Mouse (Mus musculus) kidney, adult 2 months (tissue): ENCODE results near the gene Spen. TPM values are rescaled to one million over a fixed set of nuclear protein-coding genes. Genes with fewer than 3 reads are reported as not detected.

Experiments
- DNase-seq: peaks from one replicate; pipeline ENCODE4 v3.0.0; 2021
- H3K27ac ChIP-seq: fragments of 200-500 bp; 2 replicates; pipeline ENCODE4 v1.5.1; 2012; ENCODE audit warnings: low read depth, low read length, control low read depth, inconsistent platforms; ENCODE audit not compliant: insufficient read depth
- H3K27me3 ChIP-seq: fragments of 200-500 bp; replicated peaks from 2 replicates; pipeline ENCODE4 v1.6.1; 2012; ENCODE audit warnings: mild to moderate bottlenecking, moderate library complexity, low read length, inconsistent platforms; ENCODE audit not compliant: control insufficient read depth, insufficient read depth
- H3K36me3 ChIP-seq: fragments of 200-500 bp; 2 replicates; pipeline ENCODE4 v1.6.1; 2012; ENCODE audit warnings: mild to moderate bottlenecking, moderate library complexity, low read length, inconsistent platforms; ENCODE audit not compliant: control insufficient read depth, insufficient read depth
- H3K4me1 ChIP-seq: fragments of 200-500 bp; 2 replicates; pipeline ENCODE4 v1.6.1; 2011; ENCODE audit warnings: low read length; ENCODE audit not compliant: control insufficient read depth, insufficient read depth
- H3K4me3 ChIP-seq: fragments of 200-500 bp; 2 replicates; pipeline ENCODE4 v1.5.1; 2011; ENCODE audit warnings: mild to moderate bottlenecking, low read depth, low read length, control low read depth; ENCODE audit not compliant: insufficient read depth
- CTCF ChIP-seq: fragments of 200-500 bp; conservative IDR thresholded peaks from 2 replicates; pipeline ENCODE4 v1.5.1; 2011; ENCODE audit warnings: low read depth, mild to moderate bottlenecking, control low read depth, low read length, moderate library complexity, mixed read lengths; ENCODE audit not compliant: insufficient read depth, insufficient read length
- POLR2A ChIP-seq: fragments of 200-500 bp; IDR thresholded peaks from one replicate; pipeline ENCODE4 v1.6.1; 2011; ENCODE audit warnings: low read depth, low read length, control low read depth
- WGBS: fragments of 180-500 bp; shearing (Covaris S2); methylation state at CpG from one replicate; pipeline ENCODE4 v1.1.7; 2018; 5-methylcytosine and 5-hydroxymethylcytosine counted together
- polyA plus RNA-seq: library from polyadenylated mRNA; depleted of rRNA; stranded (reverse); fragments of >200 nt; gene quantifications from 2 replicates; pipeline ENCODE4 v1.2.3, GENCODE M21; 2012

Gene Spen
- polyA plus RNA-seq, 1 experiment: 19.6 TPM

GRCm38 (mm10) chr4:141506893-141507292 lies 31.5 kb downstream of the Spen start:
- Histone ChIP-seq H3K4me1 (peaks cover 20% of the 10 kb centered on the region), H3K27me3 (no peaks in the 10 kb centered on the region), H3K4me3 (no peak overlapping the region), H3K27ac (peak overlapping the region; percentile 83), H3K36me3 (no peaks in the 10 kb centered on the region)
- no peak for TF ChIP-seq POLR2A
- peak; percentile 61 for TF ChIP-seq CTCF
- 39% methylated on average over 10 of the region's 10 CpGs for WGBS
- DNase-seq: peak; percentile 55

- 1% methylated on average over 10 of the region's 10 CpGs for WGBS
- H3K27ac ChIP-seq: peak overlapping the region; percentile 83
Measured at GRCm38 (mm10) chr4:141506352-141506751, 32.0 kb downstream of the Spen start.

DNA sequence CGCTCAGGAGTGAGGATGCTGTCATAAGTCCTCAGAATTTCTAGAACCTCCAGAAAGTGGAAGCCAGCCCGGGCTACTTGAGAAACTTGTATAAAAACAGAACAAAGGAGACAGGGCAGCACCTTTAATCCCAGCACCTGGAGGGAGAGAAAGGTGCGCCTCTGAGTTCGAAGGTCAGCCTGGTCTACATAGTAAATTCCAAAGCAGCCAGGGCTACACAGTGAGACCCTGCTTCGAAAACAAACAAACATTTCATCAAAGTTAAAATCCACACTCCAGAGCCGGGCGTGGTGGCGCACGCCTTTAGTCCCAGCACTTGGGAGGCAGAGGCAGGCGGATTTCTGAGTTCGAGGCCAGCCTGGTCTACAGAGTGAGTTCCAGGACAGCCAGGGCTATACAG lies 32.6 kb downstream of the Spen start:
- DNase-seq: no peak
- Histone ChIP-seq H3K27me3 (no peaks in the 10 kb centered on the region), H3K4me1 (peaks cover 24% of the 10 kb centered on the region), H3K36me3 (no peaks in the 10 kb centered on the region), H3K4me3 (no peak overlapping the region), H3K27ac (no peak overlapping the region; the same call in 1 of the 2 replicates)
- WGBS: 72% methylated on average over 11 of the region's 11 CpGs
- TF ChIP-seq POLR2A: no peak
- TF ChIP-seq CTCF: no peak

More at GRCm38 (mm10) chr4:141506352-141506751, 32.0 kb downstream of the Spen start:
- Histone ChIP-seq H3K27me3 (no peaks in the 10 kb centered on the region), H3K4me3 (no peak overlapping the region), H3K4me1 (peaks cover 20% of the 10 kb centered on the region), H3K36me3 (no peaks in the 10 kb centered on the region)
- DNase-seq: peak; percentile 98
- TF ChIP-seq POLR2A (no peak), CTCF (no peak; the same call in 1 of the 2 replicates)

GRCm38 (mm10) chr4:141504471-141504870 lies 33.9 kb downstream of the Spen start:
- Histone ChIP-seq H3K27ac (no peak overlapping the region), H3K27me3 (no peaks in the 10 kb centered on the region), H3K4me1 (peaks cover 28% of the 10 kb centered on the region), H3K36me3 (no peaks in the 10 kb centered on the region), H3K4me3 (no peak overlapping the region)
- DNase-seq: no peak
- TF ChIP-seq CTCF: no peak
- WGBS: 92% methylated on average over 4 of the region's 4 CpGs

DNA sequence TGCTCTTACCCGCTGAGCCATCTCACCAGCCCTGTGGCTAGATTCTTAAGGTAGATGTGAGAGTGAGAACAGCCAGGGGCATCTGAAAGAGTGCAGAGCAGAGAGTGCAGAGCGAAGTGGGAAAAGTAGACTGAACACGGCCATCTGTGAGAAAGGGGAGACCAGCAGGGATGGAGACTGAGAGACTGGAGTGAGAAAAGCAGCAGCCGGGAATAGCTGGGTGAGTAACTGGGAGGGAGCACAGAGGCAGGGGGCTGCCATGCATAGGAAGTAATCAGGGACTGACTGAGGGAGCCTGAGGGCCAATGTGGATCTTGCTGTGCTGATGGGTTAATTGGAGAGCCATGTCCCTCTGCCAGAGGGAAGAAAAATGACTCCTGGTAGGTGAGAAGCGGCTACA lies 35.7 kb downstream of the Spen start:
- WGBS: 75% methylated on average over 5 of the region's 5 CpGs

GRCm38 (mm10) chr4:141501058-141501457 lies 37.3 kb downstream of the Spen start:
- peaks cover 18% of the 10 kb centered on the region for H3K4me1 ChIP-seq
- H3K27ac ChIP-seq: peak overlapping the region; percentile 26; the same call in 1 of the 2 replicates
- no peaks in the 10 kb centered on the region for H3K27me3 ChIP-seq
- no peak for DNase-seq
- WGBS: 60% methylated on average over 5 of the region's 5 CpGs
- H3K36me3 ChIP-seq: no peaks in the 10 kb centered on the region
- no peak overlapping the region for H3K4me3 ChIP-seq
- TF ChIP-seq CTCF (no peak), POLR2A (no peak)

More for the DNA sequence above, 35.7 kb downstream of the Spen start:
- no peak overlapping the region for H3K27ac ChIP-seq
- no peaks in the 10 kb centered on the region for H3K27me3 ChIP-seq
- peaks cover 28% of the 10 kb centered on the region for H3K4me1 ChIP-seq
- TF ChIP-seq CTCF: no peak
- TF ChIP-seq POLR2A: no peak
- H3K4me3 ChIP-seq: no peak overlapping the region
- DNase-seq: no peak
- H3K36me3 ChIP-seq: no peaks in the 10 kb centered on the region

DNA sequence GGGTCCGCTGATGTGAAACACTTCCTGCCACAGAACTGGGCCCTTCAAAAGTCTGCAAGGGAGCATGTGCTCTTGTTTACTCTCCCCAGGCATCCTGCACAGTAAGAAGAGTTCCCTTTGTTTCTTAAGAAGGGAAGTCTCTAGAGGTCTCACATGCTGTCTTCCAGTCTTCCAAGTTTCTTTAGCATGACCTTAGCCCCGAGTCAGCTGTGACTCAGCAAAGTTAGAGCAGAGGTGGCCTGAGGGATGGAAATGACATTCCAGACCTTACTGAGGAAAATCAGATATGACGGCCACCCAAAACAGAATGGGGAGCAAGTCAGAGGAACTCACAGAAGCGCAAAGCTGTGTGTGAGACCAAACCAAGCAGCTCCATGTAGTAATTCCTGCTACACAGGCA lies 37.8 kb downstream of the Spen start:
- TF ChIP-seq POLR2A: no peak
- no peak for TF ChIP-seq CTCF
- no peak overlapping the region for H3K4me3 ChIP-seq
- WGBS: 30% methylated on average over 4 of the region's 4 CpGs
- H3K36me3 ChIP-seq: no peaks in the 10 kb centered on the region
- no peaks in the 10 kb centered on the region for H3K27me3 ChIP-seq
- peaks cover 15% of the 10 kb centered on the region for H3K4me1 ChIP-seq
- H3K27ac ChIP-seq: peak overlapping the region; percentile 27; the same call in 1 of the 2 replicates
- peak; percentile 66 for DNase-seq

DNA sequence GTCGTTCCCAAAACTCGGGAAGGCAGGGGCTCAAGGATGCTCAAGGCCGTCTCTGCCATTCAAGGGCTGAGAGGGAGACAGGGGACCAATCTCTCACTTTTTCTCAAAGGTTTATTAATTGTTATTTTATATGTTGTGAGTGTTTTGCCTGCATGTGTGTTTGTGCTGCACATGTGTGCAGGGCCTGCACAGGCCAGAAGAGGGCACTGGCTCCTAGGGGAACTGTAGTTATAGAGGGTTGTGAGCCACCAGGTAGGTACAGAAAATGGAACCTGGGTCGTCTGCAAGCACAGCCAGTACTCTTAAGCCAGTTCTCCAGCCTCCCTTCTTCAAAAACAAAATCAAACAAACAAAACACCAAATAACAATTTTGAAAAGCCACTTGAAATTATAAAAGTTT lies 49.7 kb downstream of the Spen start:
- no peaks in the 10 kb centered on the region for H3K27me3 ChIP-seq
- WGBS: 89% methylated on average over 4 of the region's 4 CpGs
- no peaks in the 10 kb centered on the region for H3K4me1 ChIP-seq
- TF ChIP-seq POLR2A (no peak), CTCF (peak; percentile 67)
- no peak overlapping the region for H3K27ac ChIP-seq
- peak; percentile 39 for DNase-seq
- H3K4me3 ChIP-seq: no peak overlapping the region
- H3K36me3 ChIP-seq: peaks cover 2% of the 10 kb centered on the region
